Mouse (Mus musculus): ENCODE measurements around the gene Grsf1.

DNA sequence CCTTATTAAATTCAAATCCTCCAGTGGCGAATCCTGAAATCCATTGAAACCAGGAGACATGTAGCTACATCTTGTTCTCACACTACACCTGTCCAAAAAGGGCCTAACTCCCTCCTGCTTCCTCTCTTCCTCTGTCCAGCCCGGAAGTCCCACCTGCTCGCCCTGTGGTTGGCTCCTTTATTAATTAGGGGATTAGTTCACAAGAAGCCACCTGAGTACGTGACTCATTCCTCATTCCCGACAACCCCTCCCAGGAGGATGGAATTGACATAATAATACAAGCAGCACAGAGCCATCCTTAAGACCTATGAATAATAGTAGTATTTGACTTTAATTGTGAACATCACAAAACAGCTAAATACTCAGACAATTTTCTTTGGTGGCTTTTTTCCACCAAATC is 41.9 kb downstream of the Grsf1 start:
- TF ChIP-seq CTCF (conservative IDR thresholded peaks at IDR 0.05; ENCODE audit: low read length) (no peak), NANOG (IDR thresholded peaks at IDR 0.05; ENCODE audit: borderline replicate concordance, low read length) (no peak), POU5F1 (IDR thresholded peaks at IDR 0.05; ENCODE audit: borderline replicate concordance, low read length) (no peak)
